Comparison of ENCODE assay signal across 8 mouse cellular contexts in genomic region chr8:120607885-120608284, GRCm38 (mm10). TPM values are rescaled to one million over a fixed set of nuclear protein-coding genes. Genes with fewer than 3 reads are reported as not detected.
DNase-seq lines count a peak whose midpoint lies in the region; ATAC-seq and TF ChIP-seq lines count a peak whose summit lies in the region.

No protein-coding gene starts in this region.

- H3K4me3 ChIP-seq in kidney, postnatal 0 days (replicated peaks; ENCODE audit: low read depth, low read length): no peak overlapping the region
- 0 out of 2 replicates have a peak overlapping the region, but pooled peaks have one; percentile 6 for H3K4me3 ChIP-seq in liver, embryonic 12.5 days
- no peak overlapping the region for H3K4me3 ChIP-seq in olfactory bulb, adult 2 months (ENCODE audit: insufficient read depth, low read depth, low read length)

- DNase-seq in A20 (ENCODE audit: low read depth, low spot score) (peak; percentile 82), MEL-GATA-1-ER (ENCODE audit: extremely low read depth, low read depth) (peak; percentile 58)
- DNase-seq in cerebellum, adult 9-11 months: peak; percentile 65
- DNase-seq in frontal cortex, postnatal 36 days (ENCODE audit: low spot score in 2 of 2): peak; percentile 80
- peak; percentile 83 for DNase-seq in kidney, postnatal 0 days (ENCODE audit: low spot score)
- DNase-seq in thymus, postnatal 25 days: peak; percentile 78

- TF ChIP-seq POLR2A in olfactory bulb, adult 2 months (IDR thresholded peaks at IDR 0.05; ENCODE audit: insufficient read depth, low read depth, low read length): no peak

- H3K9ac ChIP-seq in kidney, postnatal 0 days (ENCODE audit: low read depth, low read length): no peak overlapping the region
- no peak overlapping the region for H3K9ac ChIP-seq in liver, embryonic 12.5 days

- H3K4me1 ChIP-seq in kidney, postnatal 0 days (replicated peaks; ENCODE audit: insufficient read depth, low read length): no peaks in the 10 kb centered on the region
- H3K4me1 ChIP-seq in liver, embryonic 12.5 days: peaks cover 8% of the 10 kb centered on the region
- H3K4me1 ChIP-seq in olfactory bulb, adult 2 months (ENCODE audit: control insufficient read depth, insufficient read depth, low read length): peaks cover 1% of the 10 kb centered on the region

- TF ChIP-seq CTCF in kidney, postnatal 0 days (IDR thresholded peaks at IDR 0.05; ENCODE audit: low read depth): peak; percentile 96
- TF ChIP-seq CTCF in olfactory bulb, adult 2 months (IDR thresholded peaks at IDR 0.05; ENCODE audit: insufficient read depth, low read depth, low read length): 0 out of 2 replicates have a peak, but pooled peaks have one; percentile 15

- no peak overlapping the region for H3K27ac ChIP-seq in kidney, postnatal 0 days
- H3K27ac ChIP-seq in liver, embryonic 12.5 days: no peak overlapping the region
- H3K27ac ChIP-seq in olfactory bulb, adult 2 months (ENCODE audit: insufficient read depth, low read depth, low read length): no peak overlapping the region

- H3K9me3 ChIP-seq in kidney, postnatal 0 days (replicated peaks; ENCODE audit: low read length): no peaks in the 10 kb centered on the region
- no peaks in the 10 kb centered on the region for H3K9me3 ChIP-seq in liver, embryonic 12.5 days (replicated peaks)

- no peaks in the 10 kb centered on the region for H3K27me3 ChIP-seq in kidney, postnatal 0 days (ENCODE audit: insufficient read depth, low read length)
- H3K27me3 ChIP-seq in liver, embryonic 12.5 days (replicated peaks): peaks cover 21% of the 10 kb centered on the region; the same call in 1 of the 2 replicates

- WGBS in kidney, postnatal 0 days: 15% methylated on average over 7 of the region's 7 CpGs
- 6% methylated on average over 7 of the region's 7 CpGs for WGBS in liver, embryonic 12.5 days (ENCODE audit: insufficient replicate concordance)
- 10% methylated on average over 7 of the region's 7 CpGs for WGBS in olfactory bulb, adult 2 months

- no peak overlapping the region for H3K4me2 ChIP-seq in kidney, postnatal 0 days (ENCODE audit: low read length)
- H3K4me2 ChIP-seq in liver, embryonic 12.5 days: peak overlapping the region; percentile 49

- H3K36me3 ChIP-seq in kidney, postnatal 0 days (ENCODE audit: insufficient read depth, low read length): no peaks in the 10 kb centered on the region
- no peaks in the 10 kb centered on the region for H3K36me3 ChIP-seq in liver, embryonic 12.5 days

- ATAC-seq in kidney, postnatal 0 days (replicated peaks; ENCODE audit: low FRiP score, low read depth): no peak
- 0 out of 2 replicates have a peak, but pooled peaks have one; percentile 38 for ATAC-seq in liver, embryonic 12.5 days

RNA-seq across cellular contexts. Expression of gene Gins2, which starts 18.8 kb away (rescaled TPM):
- polyA plus RNA-seq in kidney, postnatal 0 days (2015; fragmentation: Nextera tagmentation; extraction: Ambion mirVana): 54.0 and 70.0 TPM in 2 replicates
- 77.5 and 81.2 TPM in 2 replicates for polyA plus RNA-seq in liver, embryonic 12.5 days (2016; fragmentation: Nextera tagmentation; extraction: Ambion mirVana)
- polyA plus RNA-seq in olfactory bulb, adult 2 months (2012; ENCODE audit: insufficient read depth, insufficient read length, low replicate concordance, missing spikeins): not detected in 2 replicates

RNA-seq across cellular contexts. Expression of gene 1190005I06Rik, which starts 39.5 kb away (rescaled TPM):
- 2.2 and 2.6 TPM in 2 replicates for polyA plus RNA-seq in kidney, postnatal 0 days (2015; fragmentation: Nextera tagmentation; extraction: Ambion mirVana)
- polyA plus RNA-seq in liver, embryonic 12.5 days (2016; fragmentation: Nextera tagmentation; extraction: Ambion mirVana): 0.83 and 1.3 TPM in 2 replicates
- polyA plus RNA-seq in olfactory bulb, adult 2 months (2012; ENCODE audit: insufficient read depth, insufficient read length, low replicate concordance, missing spikeins): not detected in 2 replicates

RNA-seq across cellular contexts. Expression of gene Gm27021, which starts 60.0 kb away (rescaled TPM):
- 3.2 and 4.0 TPM in 2 replicates for polyA plus RNA-seq in kidney, postnatal 0 days (2015; fragmentation: Nextera tagmentation; extraction: Ambion mirVana)
- polyA plus RNA-seq in liver, embryonic 12.5 days (2016; fragmentation: Nextera tagmentation; extraction: Ambion mirVana): 0.69 and 0.79 TPM in 2 replicates
- not detected in 2 replicates for polyA plus RNA-seq in olfactory bulb, adult 2 months (2012; ENCODE audit: insufficient read depth, insufficient read length, low replicate concordance, missing spikeins)

Comparison
In these comparisons a context has a peak if more than half of its experiments do, and no peak if none do; other contexts are left out.
1. RNA of gene Gins2, which starts 18.8 kb away (polyA plus RNA-seq): 77.5 to 81.2 TPM in liver, embryonic 12.5 days and 54.0 to 70.0 TPM in kidney, postnatal 0 days; not detected in olfactory bulb, adult 2 months; every median in the first group is over 10 times any median in the second.
2. Peak in every context shown above with its lines, with median percentiles within 50 percentile points of each other: DNase-seq.